Mouse (Mus musculus): ENCODE results near the gene Rnf40. TPM values are rescaled to one million over a fixed set of nuclear protein-coding genes. Genes with fewer than 3 reads are reported as not detected.

The Rnf40 gene
- 24.1 and 25.8 TPM in 2 replicates for polyA plus RNA-seq (2014; fragmentation: Nextera tagmentation; extraction: Ambion mirVana)

GRCm38 (mm10) chr7:127588011-127588871 lies at the start of gene Rnf40, which contains the start of gene Ccdc189:
TSS of gene Rnf40 (plus strand) at chr7:127588767.
TSS of gene Ccdc189 (minus strand) at chr7:127588595.
- Histone ChIP-seq H3K27me3 (ENCODE audit: control insufficient read depth, insufficient read depth, low read length) (no peaks in the 10 kb centered on the region), H3K27ac (replicated peaks in 1 of 2; ENCODE audit: control insufficient read depth in 1 of 2, insufficient read depth in 1 of 2, low read depth in 2 of 2, low read length in 2 of 2) (peak within 1 kb of the TSS; percentile 51 to 78), H3K9me3 (ENCODE audit: control insufficient read depth, low read length) (no peaks in the 10 kb centered on the region), H3K4me1 (ENCODE audit: control insufficient read depth in 2 of 2, insufficient read depth in 2 of 2, low read length in 2 of 2) (peaks cover 8 to 20% of the 10 kb centered on the region in 2 experiments), H3K4me2 (ENCODE audit: low read length) (peak within 1 kb of the TSS; percentile 94), H3K4me3 (ENCODE audit: control insufficient read depth in 1 of 2, insufficient read depth in 1 of 2, low read depth in 1 of 2, low read length in 2 of 2) (peak within 1 kb of the TSS; percentile 80 to 86), H3K36me3 (ENCODE audit: control insufficient read depth, insufficient read depth, low read length) (peaks cover 58% of the 10 kb centered on the region), H3K9ac (ENCODE audit: low read length) (peak within 1 kb of the TSS; percentile 89)
- ATAC-seq (ENCODE audit: insufficient number of reproducible peaks, insufficient read depth, low FRiP score, low read depth), result peak; percentile 96
- under 1% methylated on average over 50 of the region's 50 CpGs for WGBS

- no peak for ATAC-seq (ENCODE audit: insufficient number of reproducible peaks, insufficient read depth, low FRiP score, low read depth)
- Histone ChIP-seq H3K27ac (replicated peaks in 1 of 2; ENCODE audit: control insufficient read depth in 1 of 2, insufficient read depth in 1 of 2, low read depth in 2 of 2, low read length in 2 of 2) (no peak overlapping the region), H3K9me3 (ENCODE audit: control insufficient read depth, low read length) (no peaks in the 10 kb centered on the region), H3K4me2 (ENCODE audit: low read length) (no peak overlapping the region), H3K36me3 (ENCODE audit: control insufficient read depth, insufficient read depth, low read length) (peaks cover 98% of the 10 kb centered on the region), H3K4me1 (ENCODE audit: control insufficient read depth in 2 of 2, insufficient read depth in 2 of 2, low read length in 2 of 2) (no peaks in the 10 kb centered on the region), H3K27me3 (ENCODE audit: control insufficient read depth, insufficient read depth, low read length) (no peaks in the 10 kb centered on the region), H3K9ac (ENCODE audit: low read length) (no peak overlapping the region), H3K4me3 (ENCODE audit: control insufficient read depth in 1 of 2, insufficient read depth in 1 of 2, low read depth in 1 of 2, low read length in 2 of 2) (no peak overlapping the region)
- WGBS, result 97% methylated on average over 3 of the region's 3 CpGs
Observed at GRCm38 (mm10) chr7:127541671-127542070, 46.9 kb upstream of the Rnf40 start.

- no peak overlapping the region for H3K27ac ChIP-seq (replicated peaks in 1 of 2; ENCODE audit: control insufficient read depth in 1 of 2, insufficient read depth in 1 of 2, low read depth in 2 of 2, low read length in 2 of 2)
- no peaks in the 10 kb centered on the region for H3K27me3 ChIP-seq (ENCODE audit: control insufficient read depth, insufficient read depth, low read length)
- no peak for ATAC-seq (ENCODE audit: insufficient number of reproducible peaks, insufficient read depth, low FRiP score, low read depth)
- no peak overlapping the region for H3K4me3 ChIP-seq (ENCODE audit: control insufficient read depth in 1 of 2, insufficient read depth in 1 of 2, low read depth in 1 of 2, low read length in 2 of 2)
- H3K4me1 ChIP-seq (ENCODE audit: control insufficient read depth in 2 of 2, insufficient read depth in 2 of 2, low read length in 2 of 2), result no peaks in the 10 kb centered on the region
- H3K36me3 ChIP-seq (ENCODE audit: control insufficient read depth, insufficient read depth, low read length), result peaks cover 93% of the 10 kb centered on the region
- no peak overlapping the region for H3K4me2 ChIP-seq (ENCODE audit: low read length)
- no peaks in the 10 kb centered on the region for H3K9me3 ChIP-seq (ENCODE audit: control insufficient read depth, low read length)
- H3K9ac ChIP-seq (ENCODE audit: low read length), result no peak overlapping the region
- 87% methylated on average over 15 of the region's 15 CpGs for WGBS
Observed at GRCm38 (mm10) chr7:127549116-127549835, 39.3 kb upstream of the Rnf40 start.

GRCm38 (mm10) chr7:127551558-127551957 lies 37.0 kb upstream of the Rnf40 start:
- WGBS, result 93% methylated on average over 8 of the region's 8 CpGs
- no peak for ATAC-seq (ENCODE audit: insufficient number of reproducible peaks, insufficient read depth, low FRiP score, low read depth)
- Histone ChIP-seq H3K27ac (replicated peaks in 1 of 2; ENCODE audit: control insufficient read depth in 1 of 2, insufficient read depth in 1 of 2, low read depth in 2 of 2, low read length in 2 of 2) (no peak overlapping the region), H3K4me1 (ENCODE audit: control insufficient read depth in 2 of 2, insufficient read depth in 2 of 2, low read length in 2 of 2) (no peaks in the 10 kb centered on the region), H3K27me3 (ENCODE audit: control insufficient read depth, insufficient read depth, low read length) (no peaks in the 10 kb centered on the region), H3K4me2 (ENCODE audit: low read length) (no peak overlapping the region), H3K9me3 (ENCODE audit: control insufficient read depth, low read length) (no peaks in the 10 kb centered on the region), H3K9ac (ENCODE audit: low read length) (no peak overlapping the region), H3K4me3 (ENCODE audit: control insufficient read depth in 1 of 2, insufficient read depth in 1 of 2, low read depth in 1 of 2, low read length in 2 of 2) (no peak overlapping the region), H3K36me3 (ENCODE audit: control insufficient read depth, insufficient read depth, low read length) (peaks cover 93% of the 10 kb centered on the region)

- Histone ChIP-seq H3K4me1 (ENCODE audit: control insufficient read depth in 2 of 2, insufficient read depth in 2 of 2, low read length in 2 of 2) (peaks cover 4 to 9% of the 10 kb centered on the region in 2 experiments; a peak in 3 of 4 replicates), H3K4me2 (ENCODE audit: low read length) (no peak overlapping the region), H3K9me3 (ENCODE audit: control insufficient read depth, low read length) (no peaks in the 10 kb centered on the region), H3K27me3 (ENCODE audit: control insufficient read depth, insufficient read depth, low read length) (no peaks in the 10 kb centered on the region), H3K27ac (replicated peaks in 1 of 2; ENCODE audit: control insufficient read depth in 1 of 2, insufficient read depth in 1 of 2, low read depth in 2 of 2, low read length in 2 of 2) (no peak overlapping the region), H3K4me3 (ENCODE audit: control insufficient read depth in 1 of 2, insufficient read depth in 1 of 2, low read depth in 1 of 2, low read length in 2 of 2) (no peak overlapping the region), H3K9ac (ENCODE audit: low read length) (no peak overlapping the region), H3K36me3 (ENCODE audit: control insufficient read depth, insufficient read depth, low read length) (peaks cover 93% of the 10 kb centered on the region)
- no peak for ATAC-seq (ENCODE audit: insufficient number of reproducible peaks, insufficient read depth, low FRiP score, low read depth)
- WGBS, result 97% methylated on average over 3 of the region's 11 CpGs
Observed at GRCm38 (mm10) chr7:127560580-127560979, 28.0 kb upstream of the Rnf40 start.

GRCm38 (mm10) chr7:127561340-127561858 lies 27.2 kb upstream of the Rnf40 start, which contains the start of gene Tmem265:
TSS of gene Tmem265 (plus strand) at chr7:127561390.
- Histone ChIP-seq H3K4me1 (ENCODE audit: control insufficient read depth in 2 of 2, insufficient read depth in 2 of 2, low read length in 2 of 2) (peaks cover 4 to 9% of the 10 kb centered on the region in 2 experiments; a peak in 3 of 4 replicates), H3K27ac (replicated peaks in 1 of 2; ENCODE audit: control insufficient read depth in 1 of 2, insufficient read depth in 1 of 2, low read depth in 2 of 2, low read length in 2 of 2) (no peak within 1 kb of the TSS), H3K36me3 (ENCODE audit: control insufficient read depth, insufficient read depth, low read length) (peaks cover 93% of the 10 kb centered on the region), H3K27me3 (ENCODE audit: control insufficient read depth, insufficient read depth, low read length) (no peaks in the 10 kb centered on the region), H3K9me3 (ENCODE audit: control insufficient read depth, low read length) (no peaks in the 10 kb centered on the region), H3K4me2 (ENCODE audit: low read length) (no peak within 1 kb of the TSS), H3K4me3 (ENCODE audit: control insufficient read depth in 1 of 2, insufficient read depth in 1 of 2, low read depth in 1 of 2, low read length in 2 of 2) (no peak within 1 kb of the TSS), H3K9ac (ENCODE audit: low read length) (no peak within 1 kb of the TSS)
- no peak for ATAC-seq (ENCODE audit: insufficient number of reproducible peaks, insufficient read depth, low FRiP score, low read depth)
- WGBS, result 92% methylated on average over 5 of the region's 5 CpGs

- H3K4me3 ChIP-seq (ENCODE audit: control insufficient read depth in 1 of 2, insufficient read depth in 1 of 2, low read depth in 1 of 2, low read length in 2 of 2), result no peak overlapping the region
- no peaks in the 10 kb centered on the region for H3K27me3 ChIP-seq (ENCODE audit: control insufficient read depth, insufficient read depth, low read length)
- H3K4me1 ChIP-seq (ENCODE audit: control insufficient read depth in 2 of 2, insufficient read depth in 2 of 2, low read length in 2 of 2), result peaks cover 4 to 9% of the 10 kb centered on the region in 2 experiments; a peak in 3 of 4 replicates
- peaks cover 85% of the 10 kb centered on the region for H3K36me3 ChIP-seq (ENCODE audit: control insufficient read depth, insufficient read depth, low read length)
- H3K9me3 ChIP-seq (ENCODE audit: control insufficient read depth, low read length), result no peaks in the 10 kb centered on the region
- peak; percentile 68; the same call in 1 of the 2 replicates for ATAC-seq (ENCODE audit: insufficient number of reproducible peaks, insufficient read depth, low FRiP score, low read depth)
- H3K4me2 ChIP-seq (ENCODE audit: low read length), result no peak overlapping the region
- H3K9ac ChIP-seq (ENCODE audit: low read length), result peak overlapping the region; percentile 41; the same call in 1 of the 2 replicates
- 43% methylated on average over 6 of the region's 6 CpGs for WGBS
- H3K27ac ChIP-seq (replicated peaks in 1 of 2; ENCODE audit: control insufficient read depth in 1 of 2, insufficient read depth in 1 of 2, low read depth in 2 of 2, low read length in 2 of 2), result peak overlapping the region; percentile 42 to 54; a peak in 3 of 4 replicates
Observed at GRCm38 (mm10) chr7:127564381-127565150, 24.0 kb upstream of the Rnf40 start.
